Mouse (Mus musculus): ENCODE results near the gene Epha4. TPM values are rescaled to one million over a fixed set of nuclear protein-coding genes. Genes with fewer than 3 reads are reported as not detected.

Epha4 gene
- polyA plus RNA-seq, 1 experiment from 2014 or later = 1.1 TPM

GRCm38 (mm10) chr1:77447061-77447614 is 67.8 kb downstream of the Epha4 start:
- DNase-seq (ENCODE audit: low spot score) = no peak

- DNase-seq (ENCODE audit: low spot score) = no peak
Measured at GRCm38 (mm10) chr1:77446438-77446837, 68.5 kb downstream of the Epha4 start.

GRCm38 (mm10) chr1:77444648-77445047 is 70.2 kb downstream of the Epha4 start:
- no peak for DNase-seq (ENCODE audit: low spot score)

GRCm38 (mm10) chr1:77441987-77442386 is 72.9 kb downstream of the Epha4 start:
- DNase-seq (ENCODE audit: low spot score) = no peak

GRCm38 (mm10) chr1:77441401-77441800 is 73.5 kb downstream of the Epha4 start:
- DNase-seq (ENCODE audit: low spot score) = no peak

GRCm38 (mm10) chr1:77440512-77440911 is 74.4 kb downstream of the Epha4 start:
- no peak for DNase-seq (ENCODE audit: low spot score)

- DNase-seq (ENCODE audit: low spot score) = no peak
Measured at GRCm38 (mm10) chr1:77439383-77440074, 75.4 kb downstream of the Epha4 start.

GRCm38 (mm10) chr1:77438639-77439038 is 76.2 kb downstream of the Epha4 start:
- no peak for DNase-seq (ENCODE audit: low spot score)

GRCm38 (mm10) chr1:77437881-77438610 is 76.8 kb downstream of the Epha4 start:
- no peak for DNase-seq (ENCODE audit: low spot score)

- no peak for DNase-seq (ENCODE audit: low spot score)
Measured at GRCm38 (mm10) chr1:77435045-77435444, 79.8 kb downstream of the Epha4 start.

- no peak for DNase-seq (ENCODE audit: low spot score)
Measured at GRCm38 (mm10) chr1:77433148-77433547, 81.7 kb downstream of the Epha4 start.

GRCm38 (mm10) chr1:77432489-77432888 is 82.4 kb downstream of the Epha4 start:
- no peak for DNase-seq (ENCODE audit: low spot score)

GRCm38 (mm10) chr1:77429174-77429573 is 85.7 kb downstream of the Epha4 start:
- DNase-seq (ENCODE audit: low spot score) = no peak

- DNase-seq (ENCODE audit: low spot score) = no peak
Measured at GRCm38 (mm10) chr1:77426956-77427355, 87.9 kb downstream of the Epha4 start.

GRCm38 (mm10) chr1:77425171-77425570 is 89.7 kb downstream of the Epha4 start:
- DNase-seq (ENCODE audit: low spot score) = no peak

GRCm38 (mm10) chr1:77421081-77421480 is 93.8 kb downstream of the Epha4 start:
- no peak for DNase-seq (ENCODE audit: low spot score)

GRCm38 (mm10) chr1:77420348-77420747 is 94.5 kb downstream of the Epha4 start:
- no peak for DNase-seq (ENCODE audit: low spot score)

GRCm38 (mm10) chr1:77416872-77417271 is 98.0 kb downstream of the Epha4 start:
- no peak for DNase-seq (ENCODE audit: low spot score)

- no peak for DNase-seq (ENCODE audit: low spot score)
Measured at GRCm38 (mm10) chr1:77412871-77413669, 101.8 kb downstream of the Epha4 start.

- DNase-seq (ENCODE audit: low spot score) = no peak
Measured at GRCm38 (mm10) chr1:77412285-77412684, 102.6 kb downstream of the Epha4 start.

- no peak for DNase-seq (ENCODE audit: low spot score)
Measured at GRCm38 (mm10) chr1:77411222-77411621, 103.7 kb downstream of the Epha4 start.

- no peak for DNase-seq (ENCODE audit: low spot score)
Measured at GRCm38 (mm10) chr1:77410716-77411115, 104.2 kb downstream of the Epha4 start.
